Mouse (Mus musculus) T-helper 17 cell (primary cell): ENCODE measurements around the gene Pkd2.
"Not testable (repeated sequence)": the region's sequence is repeated elsewhere in the genome, so short reads cannot be mapped to it uniquely, and the experiment has no call there.

ENCODE experiments used
- in situ Hi-C, 2 experiments: fragments of 300-600 bp; cut with MboI, MseI; formaldehyde crosslinking; loops; 1 replicate in 1 of 2; 2 replicates in 1 of 2; pipeline ENCODE4 v1.15.1; 2025; ENCODE audit warnings: high pct_unique_total_duplicates in 2 of 2

Gene Pkd2

GRCm38 (mm10) chr5:104458832-104459705, at the start of gene Pkd2:
Gene Pkd2, plus strand, starts transcription at chr5:104459450.
- in situ Hi-C loops = loop anchor here in 1 of 2 experiments (10.0 kb wide), 1 partner anchor 1296 kb away; no protein-coding TSS in a partner anchor

- in situ Hi-C loops = no loop called here
These were observed 43.3 kb upstream of the Pkd2 start for GRCm38 (mm10) chr5:104415999-104416398.

DNA sequence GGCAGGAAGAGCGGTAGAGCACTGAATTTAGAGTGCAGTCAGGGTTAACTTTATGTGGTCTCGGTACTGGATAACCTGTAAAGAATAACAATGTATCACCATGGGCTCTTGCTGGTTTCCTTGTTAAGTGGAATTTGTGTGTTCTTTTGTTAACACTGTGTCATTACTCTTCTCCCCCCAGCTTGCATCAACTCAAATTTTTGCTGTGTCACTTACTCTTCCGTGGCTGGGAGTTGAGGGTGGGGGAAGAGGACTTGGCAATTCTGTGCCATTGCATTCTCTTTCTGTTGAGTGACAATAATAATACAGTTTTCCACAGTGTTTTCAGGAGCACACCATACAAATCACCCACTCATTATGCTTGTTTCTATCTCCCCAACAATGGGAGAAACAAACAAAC, 42.2 kb upstream of the Pkd2 start:
- in situ Hi-C loops = no loop called here

- in situ Hi-C loops = no loop called here
These were observed 41.5 kb upstream of the Pkd2 start for GRCm38 (mm10) chr5:104417721-104418120.

DNA sequence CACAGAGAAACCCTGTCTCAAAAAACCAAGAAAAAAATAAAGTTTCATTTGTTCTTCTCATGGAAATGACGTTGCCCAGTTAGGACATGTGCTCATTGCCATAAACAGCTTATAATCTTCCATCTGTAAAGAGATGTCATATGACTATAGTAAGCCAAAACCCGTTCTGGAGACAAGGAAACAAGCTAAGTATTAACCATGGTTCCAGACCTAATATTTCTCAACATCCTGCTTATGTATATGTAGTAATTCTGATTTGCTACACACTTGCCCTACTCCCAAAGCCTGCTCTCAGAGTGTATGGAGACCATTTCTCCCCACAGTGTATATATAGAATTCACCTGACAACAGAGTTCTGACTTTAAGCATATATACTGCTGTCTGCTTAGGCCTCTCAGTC, 37.2 kb upstream of the Pkd2 start:
- in situ Hi-C loops = no loop called here

GRCm38 (mm10) chr5:104423861-104424260, 35.4 kb upstream of the Pkd2 start:
- in situ Hi-C loops = no loop called here

DNA sequence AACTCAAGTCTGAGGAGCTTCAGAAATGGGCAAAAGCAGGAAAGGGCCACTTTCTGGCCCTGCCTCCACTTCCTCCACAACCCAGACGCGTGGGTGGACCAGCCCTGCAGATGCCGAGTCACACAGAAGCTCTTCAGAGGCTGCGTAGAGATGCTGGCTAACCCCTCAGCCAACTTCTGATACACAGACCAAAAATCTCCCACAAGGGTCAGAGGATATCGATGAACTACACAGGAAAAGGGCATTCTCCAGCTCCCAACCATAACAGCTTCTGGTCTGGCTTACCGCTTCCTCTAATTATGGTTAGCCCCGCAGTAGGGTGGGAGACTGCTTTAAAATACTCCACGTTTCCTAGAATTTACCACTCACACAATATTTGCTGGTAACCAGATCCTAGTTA, 33.3 kb upstream of the Pkd2 start:
- in situ Hi-C loops = no loop called here

DNA sequence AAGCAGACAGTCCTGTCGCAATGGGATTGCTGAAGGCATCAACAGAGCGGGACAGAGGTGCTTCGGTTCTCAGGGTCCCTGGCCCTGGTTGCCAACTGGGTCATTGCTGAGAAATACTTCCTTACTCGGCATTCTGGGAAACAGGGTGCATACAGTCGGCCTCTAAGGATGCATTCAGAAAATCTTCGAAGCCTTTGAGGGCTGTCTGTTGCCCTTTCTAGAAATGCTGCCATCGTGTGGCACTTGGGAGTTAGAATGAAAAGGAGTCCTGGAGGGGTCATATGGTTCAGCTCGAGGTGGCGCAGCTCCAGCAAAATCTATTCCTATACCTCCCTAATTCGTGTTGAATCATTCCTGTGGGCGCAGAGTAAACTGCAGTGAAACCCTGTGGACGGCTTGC, 26.4 kb upstream of the Pkd2 start:
- in situ Hi-C loops = no loop called here

- in situ Hi-C loops = no loop called here
These were observed 25.2 kb upstream of the Pkd2 start for GRCm38 (mm10) chr5:104433968-104434565.

GRCm38 (mm10) chr5:104434835-104435301, 24.4 kb upstream of the Pkd2 start, which contains the start of gene Spp1:
Gene Spp1, plus strand, starts transcription at chr5:104435118.
- in situ Hi-C loops = no loop called here

- in situ Hi-C loops = no loop called here
These were observed 22.7 kb upstream of the Pkd2 start for GRCm38 (mm10) chr5:104436406-104437076.

- in situ Hi-C loops = no loop called here
These were observed 16.9 kb upstream of the Pkd2 start for GRCm38 (mm10) chr5:104442396-104442795.

GRCm38 (mm10) chr5:104442850-104443249, 16.4 kb upstream of the Pkd2 start:
- in situ Hi-C loops = no loop called here

- in situ Hi-C loops = no loop called here
These were observed 13.1 kb upstream of the Pkd2 start for GRCm38 (mm10) chr5:104446156-104446555.

DNA sequence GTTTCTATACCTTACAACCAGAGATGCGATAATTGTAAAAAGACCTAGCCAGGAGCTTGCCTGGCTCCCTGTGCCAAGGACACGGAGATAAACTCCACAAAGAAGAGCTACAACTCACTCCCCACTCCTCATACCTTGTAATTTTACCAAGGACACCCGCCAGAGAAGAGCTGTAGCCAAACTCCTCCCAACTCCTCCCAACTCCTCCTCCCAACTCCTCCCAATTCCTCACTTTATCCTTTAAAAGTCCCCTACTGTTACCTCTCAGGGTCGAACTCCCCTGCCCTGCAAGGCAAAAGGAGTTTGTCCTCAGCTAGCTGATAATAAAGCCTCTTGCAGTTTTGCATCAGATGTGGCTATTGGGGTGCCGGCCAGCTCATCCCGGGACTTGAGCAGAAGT, 10.9 kb upstream of the Pkd2 start:
- in situ Hi-C loops = not testable (repeated sequence)

GRCm38 (mm10) chr5:104449491-104449890, 9.8 kb upstream of the Pkd2 start:
- in situ Hi-C loops = no loop called here

DNA sequence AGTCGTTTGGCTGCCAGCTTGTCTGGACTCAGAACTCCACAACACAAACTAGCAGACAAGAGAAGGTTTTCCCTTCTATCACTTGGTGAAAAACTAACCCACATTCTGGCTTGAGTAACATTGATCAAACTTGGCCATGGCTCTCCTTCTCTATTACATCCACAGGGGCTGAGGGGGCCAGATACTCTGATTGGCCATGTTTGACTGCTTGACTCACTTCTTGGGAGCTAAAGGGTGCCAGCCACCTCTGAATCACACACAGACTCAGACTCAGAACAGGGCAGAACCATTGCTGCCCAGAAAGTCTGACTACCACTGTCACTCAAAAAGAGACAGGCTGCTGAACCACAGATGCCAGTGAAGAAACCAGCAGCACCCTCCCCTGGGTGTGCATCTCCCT, 6.2 kb upstream of the Pkd2 start:
- in situ Hi-C loops = loop anchor here in 1 of 2 experiments (10.0 kb wide), 1 partner anchor 1302 kb away; no protein-coding TSS in a partner anchor

DNA sequence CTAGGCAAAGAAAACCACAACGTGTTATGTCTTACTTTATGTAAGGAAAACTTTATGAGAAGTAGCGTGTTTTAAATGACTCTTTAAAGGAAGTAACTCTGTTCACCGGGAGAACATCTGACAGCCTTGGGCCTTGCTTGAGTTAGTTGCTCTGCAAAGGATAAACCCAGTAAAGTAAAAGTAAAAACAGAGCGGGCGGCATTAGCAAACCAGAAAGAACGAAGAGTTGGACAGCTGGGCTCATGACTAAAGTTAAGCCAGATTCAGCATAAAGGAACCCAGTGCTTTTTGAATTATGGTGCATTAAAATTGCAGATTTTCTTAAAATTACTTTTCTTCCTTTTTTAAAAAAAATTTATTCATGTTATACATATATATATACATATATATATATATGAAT, 4.7 kb upstream of the Pkd2 start:
- in situ Hi-C loops = loop anchor here in 1 of 2 experiments (10.0 kb wide), 1 partner anchor 1300 kb away; no protein-coding TSS in a partner anchor

- in situ Hi-C loops = loop anchor here in 1 of 2 experiments (10.0 kb wide), 1 partner anchor 1295 kb away; no protein-coding TSS in a partner anchor
These were observed 631 bp downstream of the Pkd2 start for GRCm38 (mm10) chr5:104459706-104460455.

GRCm38 (mm10) chr5:104460456-104460838, 1.2 kb downstream of the Pkd2 start:
- in situ Hi-C loops = no loop called here

DNA sequence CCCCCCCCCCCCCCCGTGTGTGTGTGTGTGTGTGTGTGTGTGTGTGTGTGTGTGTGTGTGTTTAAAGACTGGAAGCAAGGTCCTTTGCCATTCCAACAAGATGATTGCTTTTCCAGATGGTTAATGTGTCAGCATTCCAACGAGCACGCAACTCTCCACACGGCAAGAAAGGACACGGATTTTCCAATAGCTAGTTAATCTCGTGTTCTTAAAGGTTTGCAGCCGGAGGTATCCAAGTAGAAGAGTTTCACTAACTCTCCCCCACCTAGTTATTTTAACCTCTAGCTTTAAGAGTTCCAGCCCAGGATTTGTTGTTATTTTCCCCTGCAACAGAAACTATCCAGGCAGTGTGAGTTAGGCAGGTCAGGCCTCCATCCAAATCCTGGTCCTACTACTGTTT, 1.6 kb downstream of the Pkd2 start:
- in situ Hi-C loops = no loop called here
